Mouse (Mus musculus) cerebellum, adult 8-10 months (tissue): Measurements from ENCODE around the gene Bloc1s4.

Experiments used
- DNase-seq: peaks from one replicate; pipeline ENCODE4 v3.0.0; 2022

Gene Bloc1s4

DNA sequence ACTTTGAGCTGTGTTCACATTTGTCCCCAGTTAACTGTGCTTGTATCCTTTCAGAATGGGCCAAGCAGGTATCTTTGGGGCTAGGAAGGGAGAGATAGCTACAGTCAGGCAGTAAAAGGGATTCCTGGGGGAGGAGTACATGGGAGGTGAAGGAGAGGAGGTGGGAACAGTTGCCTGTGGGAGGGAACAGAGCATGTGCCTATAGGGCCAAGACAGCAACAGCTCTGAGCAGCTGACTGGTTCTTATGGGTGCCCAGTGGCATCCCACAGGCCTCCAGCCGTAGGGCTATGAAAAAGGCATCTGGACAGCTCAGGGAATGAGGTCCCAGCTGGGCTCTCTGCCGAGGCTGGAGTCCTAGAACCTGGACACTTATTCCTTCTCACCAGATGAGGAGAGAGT lies 31.6 kb downstream of the Bloc1s4 start:
- DNase-seq: no peak

DNA sequence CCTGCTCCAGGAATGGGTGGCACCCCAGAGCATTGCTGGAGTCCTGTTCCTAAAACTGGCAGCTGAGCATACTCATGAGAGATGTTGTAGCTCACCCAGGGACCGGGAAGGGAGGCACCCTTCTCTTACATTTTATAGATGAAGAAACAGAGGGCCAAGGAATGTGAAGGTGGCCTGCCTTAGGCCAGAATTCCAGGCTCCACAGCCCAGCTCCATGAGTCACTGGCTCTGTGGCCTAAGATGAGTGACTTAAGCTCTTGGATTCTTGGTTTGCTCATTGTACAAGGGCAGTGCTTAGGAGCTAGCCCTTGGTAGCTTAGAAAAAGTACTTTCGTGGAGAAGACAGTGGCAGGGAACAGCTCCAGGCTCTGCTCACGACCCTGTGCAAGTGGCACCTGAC lies 33.6 kb downstream of the Bloc1s4 start:
- no peak for DNase-seq

DNA sequence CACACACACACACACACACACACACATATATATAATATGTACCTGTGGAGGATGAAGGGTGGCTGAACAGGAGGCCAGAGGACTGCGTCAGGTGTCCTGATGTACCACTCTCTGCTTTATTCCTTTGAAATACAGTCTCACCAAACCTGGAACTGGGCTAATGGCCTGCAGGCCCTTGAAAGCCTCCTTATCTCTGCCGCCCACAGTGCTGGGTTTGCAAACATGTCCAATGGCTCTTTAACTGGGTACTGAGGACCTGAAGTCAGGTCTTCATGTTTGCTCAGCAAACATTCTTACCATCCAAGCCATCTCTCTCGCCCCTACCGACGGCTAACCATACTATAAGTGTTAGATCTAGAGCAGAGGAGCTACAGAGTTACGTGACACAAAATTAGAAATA lies 34.8 kb downstream of the Bloc1s4 start:
- no peak for DNase-seq

DNA sequence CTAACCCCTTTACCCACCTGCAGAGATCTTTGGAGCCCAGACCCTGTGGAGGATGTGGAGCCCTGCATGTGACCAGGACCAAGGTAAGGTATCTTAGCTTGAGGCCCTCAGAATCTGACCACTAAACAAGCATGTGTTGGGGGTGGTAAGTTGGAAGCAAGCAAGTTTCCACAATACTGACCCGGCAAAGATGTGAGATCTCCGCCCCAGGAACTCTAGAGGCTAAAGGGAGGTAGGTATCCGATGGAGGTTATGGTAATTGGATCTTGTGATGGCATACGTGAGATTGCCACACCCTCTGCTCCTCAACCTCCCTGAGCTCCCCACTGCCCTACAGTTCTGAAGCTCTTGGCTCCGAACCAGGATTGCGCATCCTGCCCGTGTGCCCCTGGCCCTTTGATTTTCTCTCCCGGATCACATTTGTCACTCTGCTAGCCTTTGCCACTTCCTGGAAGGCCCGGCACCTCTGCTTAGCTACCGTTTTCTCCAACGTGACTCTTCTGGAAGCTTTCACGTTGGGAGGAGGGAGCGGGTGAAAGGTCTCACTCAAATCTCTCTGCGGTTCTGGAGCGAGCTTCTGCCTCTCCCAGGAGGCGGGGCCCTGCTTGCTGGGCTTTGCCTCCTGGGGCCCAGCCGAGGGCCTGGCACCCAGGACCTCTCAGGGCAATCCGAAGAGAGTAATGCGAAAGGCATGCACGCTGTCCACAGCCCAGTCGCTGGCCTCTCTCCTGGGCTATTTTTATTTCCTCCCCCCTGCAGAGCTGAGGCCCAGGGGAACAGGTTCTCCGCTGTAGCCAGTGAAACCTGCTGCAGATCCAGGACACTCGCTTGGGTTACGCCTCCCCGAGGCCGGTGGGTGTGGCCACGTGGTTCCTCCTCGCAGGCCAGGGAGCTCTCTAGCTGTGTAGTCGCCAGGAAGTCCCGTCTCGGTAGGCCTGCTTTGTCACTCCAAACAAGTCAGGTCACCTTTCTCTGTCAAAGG lies 35.6 kb downstream of the Bloc1s4 start:
- DNase-seq: peak; percentile 52

DNA sequence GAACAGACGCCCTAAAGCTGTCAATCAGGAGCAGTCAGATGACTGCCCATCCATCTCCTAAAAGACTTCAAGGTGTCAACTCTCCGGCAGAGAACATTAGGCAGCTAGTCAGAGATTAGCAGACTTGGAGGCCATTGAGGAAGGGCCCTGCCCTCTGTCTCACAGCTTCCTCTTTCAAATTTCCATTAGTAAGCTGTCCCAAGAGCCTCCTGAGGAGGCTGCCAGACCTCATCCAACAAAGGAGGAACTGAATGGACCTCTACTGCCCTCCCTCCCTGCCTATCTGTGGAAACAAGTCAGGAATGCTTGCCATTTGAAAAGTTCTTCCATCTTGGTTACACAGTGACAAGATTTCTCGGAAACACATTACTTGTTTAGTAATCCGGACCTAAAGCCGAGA lies 36.6 kb downstream of the Bloc1s4 start:
- no peak for DNase-seq

DNA sequence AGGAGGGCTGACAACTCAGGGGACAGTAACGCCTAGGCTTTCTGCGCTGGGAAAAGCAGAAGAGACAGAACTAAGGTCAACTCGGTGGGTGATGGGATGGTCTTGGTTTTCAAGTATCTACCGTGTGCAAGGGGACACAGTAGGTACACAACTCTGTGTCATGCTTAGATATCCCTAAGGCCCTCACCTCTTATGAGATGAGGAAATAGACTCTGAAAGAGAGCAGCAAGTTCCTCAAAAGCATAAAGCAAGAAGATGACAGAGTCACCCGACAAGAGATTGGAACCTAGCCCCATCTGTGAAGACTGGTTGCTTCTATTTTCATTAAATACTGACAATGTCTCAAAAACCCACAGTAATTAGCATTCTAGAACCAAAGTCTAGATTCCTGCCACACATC lies 42.7 kb downstream of the Bloc1s4 start:
- no peak for DNase-seq

DNA sequence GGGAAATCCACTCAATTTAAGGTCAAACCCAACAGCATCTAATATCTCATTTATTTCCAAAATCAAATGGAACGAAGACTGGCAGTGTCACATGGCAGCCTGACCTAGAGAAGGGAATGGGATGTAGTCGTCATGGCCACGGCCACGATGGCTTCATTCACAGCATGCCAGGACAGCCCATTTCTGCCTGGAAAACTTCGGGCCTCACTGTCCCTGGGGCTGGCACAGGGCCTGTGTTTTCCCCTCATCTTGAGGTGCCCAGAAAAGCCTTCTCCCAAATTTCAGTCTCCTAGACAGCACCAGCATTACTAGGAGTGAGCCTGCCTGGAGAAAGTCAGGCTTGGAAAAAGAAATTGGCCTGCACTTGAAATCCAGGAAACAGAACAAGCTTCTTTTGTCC lies 43.1 kb downstream of the Bloc1s4 start:
- DNase-seq: no peak

DNA sequence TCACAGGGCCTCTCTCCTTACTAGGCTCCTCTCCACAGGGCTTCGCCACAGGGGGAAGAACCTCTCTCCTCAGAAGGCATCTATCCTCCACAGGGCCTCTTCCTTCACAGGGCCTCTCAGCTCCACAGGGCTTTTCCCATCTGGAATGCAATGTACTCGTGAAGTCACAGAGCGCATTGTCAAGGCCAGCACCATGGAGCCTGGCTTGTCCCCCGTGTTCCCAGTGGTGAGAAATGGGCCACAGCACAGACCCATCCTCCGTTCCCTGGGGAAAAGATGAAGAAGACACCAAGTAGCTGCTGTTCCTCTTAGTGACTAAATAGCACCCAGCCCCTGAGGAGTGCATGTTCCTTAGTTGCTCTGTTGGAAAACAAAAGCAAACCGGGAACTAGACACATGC lies 43.8 kb downstream of the Bloc1s4 start:
- no peak for DNase-seq

DNA sequence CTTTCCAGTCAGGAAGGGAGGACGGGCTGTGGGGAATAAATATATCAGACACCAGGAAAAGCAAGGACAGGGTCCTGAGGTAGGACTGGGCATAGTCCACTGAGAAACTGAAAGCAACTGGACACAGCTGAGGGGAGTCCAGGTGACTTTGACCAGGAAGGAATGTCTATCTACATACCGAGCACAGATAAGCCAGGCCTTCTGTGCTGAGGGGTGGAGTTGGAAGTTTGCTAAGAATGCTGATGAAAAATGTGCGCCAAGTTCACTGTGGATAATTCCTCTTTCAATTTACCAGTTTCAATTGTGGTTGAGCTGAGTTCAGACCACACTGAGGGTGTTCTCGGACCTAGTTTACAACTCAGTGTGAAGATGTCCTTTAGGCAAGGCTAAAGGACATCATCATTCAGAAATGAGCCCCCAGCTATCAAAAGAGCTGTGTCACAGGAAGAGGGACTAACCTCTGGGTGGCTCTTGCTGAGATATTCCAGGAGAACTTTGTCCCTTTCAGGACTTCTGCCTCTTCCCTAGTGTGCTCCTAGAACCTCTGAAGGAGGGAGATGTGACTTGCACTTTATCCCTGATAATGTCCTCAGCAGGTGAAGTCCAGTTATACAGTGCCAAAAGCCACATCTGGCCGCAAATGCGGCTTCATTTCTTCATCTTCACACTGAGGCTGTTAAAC lies 47.4 kb downstream of the Bloc1s4 start:
- no peak for DNase-seq

DNA sequence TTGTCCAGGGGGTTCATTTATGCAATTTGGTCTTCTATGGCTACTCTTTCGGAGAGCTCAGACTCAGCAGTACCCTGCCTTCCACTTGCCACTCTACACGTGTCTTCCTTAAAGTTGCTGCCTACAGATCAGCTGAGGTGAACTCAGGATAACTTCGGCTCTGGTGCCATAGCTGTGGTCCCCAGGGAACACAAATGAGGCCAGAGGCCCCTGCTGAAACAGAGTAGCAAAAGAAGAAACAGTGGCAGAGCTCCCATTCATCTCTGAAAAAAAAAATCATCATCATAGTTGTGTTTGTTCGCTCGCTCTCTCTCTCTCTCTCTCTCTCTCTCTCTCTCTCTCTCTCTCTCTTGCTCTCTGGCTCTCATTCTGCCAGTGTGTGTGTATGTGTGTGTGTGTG lies 49.8 kb downstream of the Bloc1s4 start:
- no peak for DNase-seq

DNA sequence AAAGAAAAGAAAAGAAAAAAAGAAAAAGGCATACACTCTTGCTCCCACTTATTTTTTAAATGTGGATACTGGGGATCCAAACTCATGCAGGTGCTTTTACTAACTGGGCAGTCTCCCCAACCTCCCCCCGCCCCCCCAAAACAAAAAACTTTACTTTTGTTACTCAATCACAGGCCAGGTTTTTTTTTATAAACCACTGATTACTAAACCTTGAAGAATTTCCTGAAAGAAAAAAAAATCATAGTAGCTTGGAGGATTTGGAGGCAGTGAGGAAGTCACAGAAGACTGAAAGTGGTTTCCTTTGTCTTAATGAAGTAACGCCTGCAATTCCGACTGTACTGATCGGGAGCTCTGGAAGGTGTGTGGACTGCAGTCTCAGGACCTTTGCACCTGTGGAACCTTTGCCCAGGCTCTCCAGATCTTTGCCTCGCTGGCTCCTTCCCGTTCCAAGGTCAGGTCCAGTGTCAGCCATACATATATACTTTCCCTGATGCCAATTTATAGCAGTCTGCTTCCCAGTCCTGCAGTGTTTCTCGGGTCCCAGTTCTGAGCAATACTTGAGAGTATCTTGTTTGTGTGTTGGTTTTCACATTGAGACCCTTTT lies 50.3 kb downstream of the Bloc1s4 start:
- DNase-seq: no peak
